Mouse (Mus musculus) lung, embryonic 16.5 days (tissue): ENCODE results near the gene Acvrl1. TPM values are rescaled to one million over a fixed set of nuclear protein-coding genes. Genes with fewer than 3 reads are reported as not detected.

Experiments
- ATAC-seq: fragments of 200-750 bp; cut with Nextera tagmentation; 2 replicates; pipeline ENCODE4 v1.8.0; 2017; ENCODE audit warnings: low read depth, mild to moderate bottlenecking, moderate library complexity
- H3K27ac ChIP-seq: fragments of 300-500 bp; sonication (generic); 2 replicates; pipeline ENCODE4 v1.5.1; 2014; ENCODE audit warnings: mild to moderate bottlenecking, control low read depth, low read length
- H3K27me3 ChIP-seq: fragments of 300-500 bp; sonication (generic); 2 replicates; pipeline ENCODE4 v1.6.1; 2014; ENCODE audit warnings: low read depth, low read length, mixed read lengths; ENCODE audit not compliant: control insufficient read depth, insufficient read depth
- H3K36me3 ChIP-seq: fragments of 300-500 bp; sonication (generic); 2 replicates; pipeline ENCODE4 v1.6.1; 2014; ENCODE audit warnings: low read length; ENCODE audit not compliant: control insufficient read depth, insufficient read depth
- H3K4me1 ChIP-seq: fragments of 300-500 bp; sonication (generic); replicated peaks from 2 replicates; pipeline ENCODE4 v1.6.1; 2014; ENCODE audit warnings: low read length, mixed read lengths; ENCODE audit not compliant: control insufficient read depth, insufficient read depth
- H3K4me2 ChIP-seq: fragments of 300-500 bp; sonication (generic); 2 replicates; pipeline ENCODE4 v1.6.1; 2014; ENCODE audit warnings: low read depth, low read length, control low read depth
- H3K4me3 ChIP-seq: fragments of 300-500 bp; sonication (generic); 2 replicates; pipeline ENCODE4 v1.5.1; 2014; ENCODE audit warnings: mild to moderate bottlenecking, low read length, control low read depth
- H3K9ac ChIP-seq: fragments of 300-500 bp; sonication (generic); 2 replicates; pipeline ENCODE4 v1.6.1; 2014; ENCODE audit warnings: low read length, control low read depth
- H3K9me3 ChIP-seq: fragments of 300-500 bp; sonication (generic); 2 replicates; pipeline ENCODE4 v1.6.1; 2016; ENCODE audit warnings: low read length; ENCODE audit not compliant: control insufficient read depth
- WGBS: fragments of 180-500 bp; shearing (Covaris S2); extraction: QIAGEN DNeasy Blood & Tissue Kit; methylation state at CpG from one replicate; pipeline ENCODE4 v1.1.7; 2014; 5-methylcytosine and 5-hydroxymethylcytosine counted together
- polyA plus RNA-seq: library from polyadenylated mRNA; unstranded; fragments of >200 nt; fragmentation: Nextera tagmentation; extraction: Ambion mirVana; gene quantifications from 2 replicates; pipeline ENCODE4 v1.2.1, GENCODE M21; 2015

The Acvrl1 gene
- polyA plus RNA-seq, 1 experiment from 2014 or later = 93.3 TPM

DNA sequence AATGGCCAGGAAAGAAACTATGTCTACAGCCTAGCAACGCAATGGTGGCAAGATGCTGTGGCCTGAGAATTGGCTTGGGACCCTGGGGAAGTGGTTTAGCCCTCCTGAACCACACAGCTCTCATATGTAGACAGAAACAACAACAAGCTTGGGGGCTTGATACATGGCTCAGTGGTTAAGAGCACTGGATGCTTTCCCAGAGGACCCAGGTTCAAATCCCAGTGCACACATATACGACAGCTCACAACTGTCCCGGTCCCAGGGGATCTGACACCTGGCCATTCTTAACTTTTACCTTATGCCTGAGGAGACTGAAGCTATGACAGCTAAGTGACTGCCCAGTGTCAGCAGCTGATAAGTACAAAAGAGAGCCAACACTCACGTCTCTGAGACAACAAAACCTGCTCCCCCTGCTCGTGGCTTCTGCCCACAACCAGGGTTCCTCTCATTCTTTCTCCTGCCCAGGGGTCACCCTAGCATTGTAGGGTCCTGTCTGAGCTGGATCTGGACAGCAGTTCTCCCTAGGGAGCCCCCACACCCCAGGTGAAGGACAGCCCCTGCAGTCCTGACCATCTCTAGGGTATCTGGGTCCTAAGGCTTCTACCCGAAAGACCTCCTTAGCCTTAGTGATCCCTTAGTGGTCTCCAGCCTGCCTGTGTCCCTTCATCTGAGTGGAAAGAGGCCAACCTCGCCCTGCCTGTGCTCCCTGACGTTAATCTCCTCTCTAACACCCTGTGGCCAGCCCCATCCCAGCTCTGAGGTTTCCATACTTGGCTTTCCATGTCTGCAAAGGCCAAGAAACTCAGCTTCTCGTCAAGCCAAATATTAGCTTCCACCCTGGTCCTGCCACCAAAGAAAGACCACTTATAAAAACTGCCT, 6.7 kb upstream of the Acvrl1 start:
- Histone ChIP-seq H3K27me3 (no peaks in the 10 kb centered on the region), H3K36me3 (no peaks in the 10 kb centered on the region), H3K4me3 (no peak overlapping the region), H3K4me1 (0 out of 2 replicates have a peak, but pooled peaks cover 4% of the 10 kb centered on the region), H3K4me2 (no peak overlapping the region), H3K27ac (no peak overlapping the region), H3K9me3 (peaks cover 3% of the 10 kb centered on the region; the same call in 1 of the 2 replicates), H3K9ac (no peak overlapping the region)
- no peak for ATAC-seq
- 71% methylated on average over 9 of the region's 9 CpGs for WGBS

DNA sequence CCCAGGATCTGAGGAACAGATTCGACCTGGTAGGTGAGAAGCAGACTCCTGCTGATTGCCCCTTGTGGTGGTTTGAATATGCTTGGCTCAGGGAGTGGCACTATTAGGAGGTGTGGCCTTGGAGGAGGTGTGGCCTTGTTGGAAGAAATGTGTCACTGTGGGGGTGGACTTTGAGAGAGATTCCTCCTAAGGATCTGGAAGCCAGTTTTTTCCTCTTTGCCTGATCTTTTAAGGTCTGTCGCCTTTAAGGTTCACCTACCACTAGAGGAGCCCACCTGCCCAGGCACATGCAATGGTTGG, 6.1 kb upstream of the Acvrl1 start:
- H3K27ac ChIP-seq = peak overlapping the region; percentile 69
- ATAC-seq = no peak
- WGBS = 17% methylated on average over 2 of the region's 2 CpGs
- H3K9me3 ChIP-seq = peaks cover 3% of the 10 kb centered on the region; the same call in 1 of the 2 replicates
- H3K4me3 ChIP-seq = no peak overlapping the region
- no peak overlapping the region for H3K9ac ChIP-seq
- H3K36me3 ChIP-seq = no peaks in the 10 kb centered on the region
- no peak overlapping the region for H3K4me2 ChIP-seq
- H3K27me3 ChIP-seq = no peaks in the 10 kb centered on the region
- peaks cover 6% of the 10 kb centered on the region; the same call in 1 of the 2 replicates for H3K4me1 ChIP-seq

DNA sequence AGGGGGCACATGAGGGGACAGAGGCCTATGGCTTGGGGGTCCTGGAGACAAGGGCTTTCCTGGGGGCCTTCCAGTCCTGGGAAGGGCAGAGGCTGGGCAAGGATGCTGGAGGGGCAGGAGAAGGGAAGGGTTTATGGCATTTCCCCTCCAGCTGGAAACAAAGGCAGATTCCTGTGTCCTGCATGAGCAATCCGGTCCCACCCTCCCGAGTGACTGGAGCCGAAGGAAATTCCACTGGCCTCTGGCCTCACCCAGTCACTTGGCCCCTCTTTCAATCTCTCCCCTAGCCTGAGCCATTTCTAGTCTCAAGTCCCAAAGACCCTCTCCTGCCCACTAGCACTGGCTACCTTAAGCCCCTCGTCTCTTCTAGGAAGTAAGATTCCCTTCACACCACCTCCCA, 5.1 kb upstream of the Acvrl1 start:
- Histone ChIP-seq H3K4me1 (peaks cover 16% of the 10 kb centered on the region), H3K9ac (no peak overlapping the region), H3K4me2 (no peak overlapping the region), H3K27ac (peak overlapping the region; percentile 78), H3K4me3 (no peak overlapping the region), H3K9me3 (peaks cover 3% of the 10 kb centered on the region; the same call in 1 of the 2 replicates), H3K36me3 (no peaks in the 10 kb centered on the region), H3K27me3 (no peaks in the 10 kb centered on the region)
- WGBS = 40% methylated on average over 4 of the region's 4 CpGs
- peak; percentile 6; the same call in 1 of the 2 replicates for ATAC-seq

DNA sequence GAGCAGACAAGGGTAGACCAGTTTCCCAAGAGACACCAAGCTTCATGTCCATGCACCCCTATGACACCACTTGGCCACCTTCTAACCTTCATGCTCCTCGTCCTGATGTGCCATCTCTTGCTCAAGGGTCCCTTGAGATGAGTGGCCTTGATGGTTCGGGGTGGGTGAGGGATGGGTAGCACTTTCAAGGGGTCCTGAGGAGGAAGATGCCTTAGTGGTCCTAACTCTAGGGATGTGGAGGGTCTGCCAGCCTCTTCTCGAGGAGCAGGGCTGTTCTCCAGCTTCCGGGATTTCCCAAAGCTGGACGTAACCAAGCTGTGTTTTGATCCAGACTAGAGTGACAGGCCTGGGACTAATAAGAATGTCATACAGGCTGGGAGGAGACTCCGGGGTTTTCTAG, 2.8 kb upstream of the Acvrl1 start:
- no peak overlapping the region for H3K4me3 ChIP-seq
- no peak overlapping the region for H3K9ac ChIP-seq
- H3K4me1 ChIP-seq = peaks cover 27% of the 10 kb centered on the region
- H3K27me3 ChIP-seq = no peaks in the 10 kb centered on the region
- ATAC-seq = no peak
- no peak overlapping the region for H3K4me2 ChIP-seq
- H3K36me3 ChIP-seq = no peaks in the 10 kb centered on the region
- peaks cover 3% of the 10 kb centered on the region; the same call in 1 of the 2 replicates for H3K9me3 ChIP-seq
- WGBS = 82% methylated on average over 6 of the region's 6 CpGs
- no peak overlapping the region for H3K27ac ChIP-seq

GRCm38 (mm10) chr15:101126876-101127544, 1.3 kb upstream of the Acvrl1 start:
- Histone ChIP-seq H3K27ac (peak overlapping the region; percentile 86), H3K9ac (no peak overlapping the region), H3K36me3 (no peaks in the 10 kb centered on the region), H3K4me2 (no peak overlapping the region), H3K27me3 (no peaks in the 10 kb centered on the region), H3K9me3 (peaks cover 3% of the 10 kb centered on the region; the same call in 1 of the 2 replicates), H3K4me1 (peaks cover 38% of the 10 kb centered on the region), H3K4me3 (no peak overlapping the region)
- peak; percentile 79 for ATAC-seq
- 63% methylated on average over 12 of the region's 12 CpGs for WGBS

GRCm38 (mm10) chr15:101129412-101129811, 1.1 kb downstream of the Acvrl1 start:
- H3K36me3 ChIP-seq = no peaks in the 10 kb centered on the region
- no peak for ATAC-seq
- H3K27me3 ChIP-seq = no peaks in the 10 kb centered on the region
- peak overlapping the region; percentile 86 for H3K27ac ChIP-seq
- H3K9me3 ChIP-seq = peaks cover 3% of the 10 kb centered on the region; the same call in 1 of the 2 replicates
- H3K4me2 ChIP-seq = peak overlapping the region; percentile 68
- WGBS = 17% methylated on average over 5 of the region's 5 CpGs
- peak overlapping the region; percentile 64 for H3K4me3 ChIP-seq
- peaks cover 51% of the 10 kb centered on the region for H3K4me1 ChIP-seq
- peak overlapping the region; percentile 88 for H3K9ac ChIP-seq

GRCm38 (mm10) chr15:101131498-101131897, 3.2 kb downstream of the Acvrl1 start:
- ATAC-seq = no peak
- H3K4me3 ChIP-seq = peak overlapping the region; percentile 22
- H3K9ac ChIP-seq = peak overlapping the region; percentile 49
- no peaks in the 10 kb centered on the region for H3K27me3 ChIP-seq
- no peaks in the 10 kb centered on the region for H3K9me3 ChIP-seq
- H3K4me2 ChIP-seq = peak overlapping the region; percentile 38
- peaks cover 51% of the 10 kb centered on the region for H3K4me1 ChIP-seq
- H3K36me3 ChIP-seq = no peaks in the 10 kb centered on the region
- 21% methylated on average over 11 of the region's 11 CpGs for WGBS
- H3K27ac ChIP-seq = peak overlapping the region; percentile 89

DNA sequence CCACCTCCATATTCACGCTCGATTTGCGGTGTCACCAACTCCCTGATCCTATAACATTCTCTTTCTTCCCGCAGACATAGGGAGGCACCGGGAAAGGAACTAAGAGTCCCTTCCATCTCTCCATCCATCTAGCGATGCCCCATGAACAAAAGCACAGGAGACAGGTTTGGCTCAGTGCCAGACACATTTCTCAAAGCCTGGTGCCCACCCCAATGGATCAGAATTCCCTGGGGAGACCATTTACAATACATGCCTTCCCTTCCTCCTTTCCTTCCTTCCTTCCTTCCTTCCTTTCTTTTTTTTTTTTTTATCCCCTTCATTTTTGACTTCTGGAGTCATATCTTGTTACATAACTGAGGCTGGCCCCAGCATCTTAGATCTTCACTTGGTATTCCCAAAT, 3.7 kb downstream of the Acvrl1 start:
- H3K4me1 ChIP-seq = peaks cover 51% of the 10 kb centered on the region
- no peak for ATAC-seq
- no peaks in the 10 kb centered on the region for H3K9me3 ChIP-seq
- no peaks in the 10 kb centered on the region for H3K36me3 ChIP-seq
- H3K27me3 ChIP-seq = no peaks in the 10 kb centered on the region
- whole genome bisulfite sequencing = 54% methylated on average over 6 of the region's 6 CpGs
- peak overlapping the region; percentile 38 for H3K4me2 ChIP-seq
- peak overlapping the region; percentile 22; the same call in 1 of the 2 replicates for H3K4me3 ChIP-seq
- H3K27ac ChIP-seq = peak overlapping the region; percentile 89
- 0 out of 2 replicates have a peak overlapping the region, but pooled peaks have one; percentile 49 for H3K9ac ChIP-seq

DNA sequence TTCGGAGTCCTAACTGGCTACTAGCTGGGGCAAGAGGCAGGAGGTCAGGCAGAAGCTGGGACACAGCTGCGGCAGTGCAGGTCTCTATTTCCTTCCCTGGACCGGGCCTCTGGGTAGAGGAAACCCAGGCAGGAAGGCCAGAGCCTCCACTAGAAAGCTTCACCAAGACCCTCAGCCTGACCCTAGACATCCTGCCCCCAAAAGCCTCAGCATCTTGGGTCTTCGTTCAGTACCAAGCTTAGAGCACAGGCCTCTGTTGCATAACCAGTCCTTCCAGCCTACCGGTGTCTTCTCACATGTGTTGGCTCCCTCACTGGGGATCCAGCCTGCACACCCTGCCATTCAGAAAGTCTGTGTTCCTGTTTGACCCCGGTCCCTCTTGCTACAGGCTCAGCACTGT, 4.4 kb downstream of the Acvrl1 start:
- H3K27ac ChIP-seq = peak overlapping the region; percentile 89
- H3K27me3 ChIP-seq = no peaks in the 10 kb centered on the region
- H3K4me1 ChIP-seq = peaks cover 44% of the 10 kb centered on the region
- no peak overlapping the region for H3K4me3 ChIP-seq
- 64% methylated on average over 6 of the region's 6 CpGs for WGBS
- H3K36me3 ChIP-seq = no peaks in the 10 kb centered on the region
- no peak overlapping the region for H3K9ac ChIP-seq
- ATAC-seq = no peak
- H3K9me3 ChIP-seq = no peaks in the 10 kb centered on the region
- peak overlapping the region; percentile 4; the same call in 1 of the 2 replicates for H3K4me2 ChIP-seq
